Mouse (Mus musculus): ENCODE measurements at regions not wholly inside any gene's neighbourhood (a gene's known extent, or its start where the extent isn't known, plus 50 kb on each side); places are given as distances from the start of the nearest gene placed in this dataset.

- no peaks in the 10 kb centered on the region for H3K36me3 ChIP-seq (ENCODE audit: insufficient read depth, low read length)
- TF ChIP-seq NANOG (IDR thresholded peaks at IDR 0.05; ENCODE audit: borderline replicate concordance, low read length) (no peak), POU5F1 (IDR thresholded peaks at IDR 0.05; ENCODE audit: borderline replicate concordance, low read length) (no peak), CTCF (conservative IDR thresholded peaks at IDR 0.05; ENCODE audit: low read length) (no peak)
- H3K4me3 ChIP-seq (replicated peaks; ENCODE audit: low read length) = no peak overlapping the region
- H3K27me3 ChIP-seq (ENCODE audit: insufficient read depth, low read length) = no peaks in the 10 kb centered on the region
- peaks cover 2% of the 10 kb centered on the region; the same call in 1 of the 2 replicates for H3K9me3 ChIP-seq (ENCODE audit: low read length)
- no peaks in the 10 kb centered on the region for H3K4me1 ChIP-seq (replicated peaks; ENCODE audit: low read depth, low read length)
These were observed 880.2 kb upstream of the Celf2 start for GRCm38 (mm10) chr2:8389530-8389929.

GRCm38 (mm10) chr2:8380246-8380645 lies 870.9 kb upstream of the Celf2 start:
- no peak overlapping the region for H3K4me3 ChIP-seq (replicated peaks; ENCODE audit: low read length)
- peaks cover 29% of the 10 kb centered on the region for H3K9me3 ChIP-seq (ENCODE audit: low read length)
- no peaks in the 10 kb centered on the region for H3K27me3 ChIP-seq (ENCODE audit: insufficient read depth, low read length)
- no peak for TF ChIP-seq CTCF (conservative IDR thresholded peaks at IDR 0.05; ENCODE audit: low read length)
- no peak for TF ChIP-seq POU5F1 (IDR thresholded peaks at IDR 0.05; ENCODE audit: borderline replicate concordance, low read length)
- TF ChIP-seq NANOG (IDR thresholded peaks at IDR 0.05; ENCODE audit: borderline replicate concordance, low read length) = no peak
- H3K4me1 ChIP-seq (replicated peaks; ENCODE audit: low read depth, low read length) = no peaks in the 10 kb centered on the region
- no peaks in the 10 kb centered on the region for H3K36me3 ChIP-seq (ENCODE audit: insufficient read depth, low read length)

- Histone ChIP-seq H3K36me3 (ENCODE audit: insufficient read depth, low read length) (no peaks in the 10 kb centered on the region), H3K9me3 (ENCODE audit: low read length) (peaks cover 31% of the 10 kb centered on the region), H3K27me3 (ENCODE audit: insufficient read depth, low read length) (no peaks in the 10 kb centered on the region), H3K4me1 (replicated peaks; ENCODE audit: low read depth, low read length) (no peaks in the 10 kb centered on the region), H3K4me3 (replicated peaks; ENCODE audit: low read length) (no peak overlapping the region)
- TF ChIP-seq NANOG (IDR thresholded peaks at IDR 0.05; ENCODE audit: borderline replicate concordance, low read length) (no peak), CTCF (conservative IDR thresholded peaks at IDR 0.05; ENCODE audit: low read length) (no peak), POU5F1 (IDR thresholded peaks at IDR 0.05; ENCODE audit: borderline replicate concordance, low read length) (no peak)
These were observed 870.2 kb upstream of the Celf2 start for GRCm38 (mm10) chr2:8379590-8379989.

- Histone ChIP-seq H3K4me1 (replicated peaks; ENCODE audit: low read depth, low read length) (no peaks in the 10 kb centered on the region), H3K36me3 (ENCODE audit: insufficient read depth, low read length) (no peaks in the 10 kb centered on the region), H3K4me3 (replicated peaks; ENCODE audit: low read length) (no peak overlapping the region), H3K9me3 (ENCODE audit: low read length) (no peaks in the 10 kb centered on the region), H3K27me3 (ENCODE audit: insufficient read depth, low read length) (no peaks in the 10 kb centered on the region)
- TF ChIP-seq CTCF (conservative IDR thresholded peaks at IDR 0.05; ENCODE audit: low read length) (no peak), NANOG (IDR thresholded peaks at IDR 0.05; ENCODE audit: borderline replicate concordance, low read length) (no peak)
These were observed 838.5 kb upstream of the Celf2 start for GRCm38 (mm10) chr2:8347867-8348266.

- Histone ChIP-seq H3K4me3 (replicated peaks; ENCODE audit: low read length) (no peak overlapping the region), H3K27me3 (ENCODE audit: insufficient read depth, low read length) (no peaks in the 10 kb centered on the region), H3K4me1 (replicated peaks; ENCODE audit: low read depth, low read length) (no peaks in the 10 kb centered on the region), H3K9me3 (ENCODE audit: low read length) (no peaks in the 10 kb centered on the region), H3K36me3 (ENCODE audit: insufficient read depth, low read length) (no peaks in the 10 kb centered on the region)
- no peak for TF ChIP-seq POU5F1 (IDR thresholded peaks at IDR 0.05; ENCODE audit: borderline replicate concordance, low read length)
- TF ChIP-seq CTCF (conservative IDR thresholded peaks at IDR 0.05; ENCODE audit: low read length) = no peak
- no peak for TF ChIP-seq NANOG (IDR thresholded peaks at IDR 0.05; ENCODE audit: borderline replicate concordance, low read length)
These were observed 835.4 kb upstream of the Celf2 start for GRCm38 (mm10) chr2:8344748-8345147.

GRCm38 (mm10) chr2:8338271-8338670 lies 828.9 kb upstream of the Celf2 start:
- Histone ChIP-seq H3K36me3 (ENCODE audit: insufficient read depth, low read length) (no peaks in the 10 kb centered on the region), H3K4me3 (replicated peaks; ENCODE audit: low read length) (no peak overlapping the region), H3K4me1 (replicated peaks; ENCODE audit: low read depth, low read length) (no peaks in the 10 kb centered on the region), H3K9me3 (ENCODE audit: low read length) (no peaks in the 10 kb centered on the region), H3K27me3 (ENCODE audit: insufficient read depth, low read length) (no peaks in the 10 kb centered on the region)
- no peak for TF ChIP-seq POU5F1 (IDR thresholded peaks at IDR 0.05; ENCODE audit: borderline replicate concordance, low read length)
- TF ChIP-seq NANOG (IDR thresholded peaks at IDR 0.05; ENCODE audit: borderline replicate concordance, low read length) = no peak
- TF ChIP-seq CTCF (conservative IDR thresholded peaks at IDR 0.05; ENCODE audit: low read length) = no peak

GRCm38 (mm10) chr2:8296001-8296400 lies 786.6 kb upstream of the Celf2 start:
- no peak overlapping the region for H3K4me3 ChIP-seq (replicated peaks; ENCODE audit: low read length)
- no peaks in the 10 kb centered on the region for H3K27me3 ChIP-seq (ENCODE audit: insufficient read depth, low read length)
- no peaks in the 10 kb centered on the region for H3K4me1 ChIP-seq (replicated peaks; ENCODE audit: low read depth, low read length)
- H3K9me3 ChIP-seq (ENCODE audit: low read length) = no peaks in the 10 kb centered on the region
- no peak for TF ChIP-seq POU5F1 (IDR thresholded peaks at IDR 0.05; ENCODE audit: borderline replicate concordance, low read length)
- no peak for TF ChIP-seq NANOG (IDR thresholded peaks at IDR 0.05; ENCODE audit: borderline replicate concordance, low read length)
- no peak for TF ChIP-seq CTCF (conservative IDR thresholded peaks at IDR 0.05; ENCODE audit: low read length)
- no peaks in the 10 kb centered on the region for H3K36me3 ChIP-seq (ENCODE audit: insufficient read depth, low read length)

GRCm38 (mm10) chr2:8291357-8291756 lies 782.0 kb upstream of the Celf2 start:
- TF ChIP-seq NANOG (IDR thresholded peaks at IDR 0.05; ENCODE audit: borderline replicate concordance, low read length) (no peak), CTCF (conservative IDR thresholded peaks at IDR 0.05; ENCODE audit: low read length) (no peak), POU5F1 (IDR thresholded peaks at IDR 0.05; ENCODE audit: borderline replicate concordance, low read length) (no peak)

GRCm38 (mm10) chr2:8287403-8287802 lies 778.0 kb upstream of the Celf2 start:
- Histone ChIP-seq H3K4me1 (replicated peaks; ENCODE audit: low read depth, low read length) (no peaks in the 10 kb centered on the region), H3K27me3 (ENCODE audit: insufficient read depth, low read length) (no peaks in the 10 kb centered on the region), H3K9me3 (ENCODE audit: low read length) (no peaks in the 10 kb centered on the region), H3K36me3 (ENCODE audit: insufficient read depth, low read length) (no peaks in the 10 kb centered on the region), H3K4me3 (replicated peaks; ENCODE audit: low read length) (no peak overlapping the region)
- TF ChIP-seq NANOG (IDR thresholded peaks at IDR 0.05; ENCODE audit: borderline replicate concordance, low read length) = no peak
- TF ChIP-seq POU5F1 (IDR thresholded peaks at IDR 0.05; ENCODE audit: borderline replicate concordance, low read length) = no peak
- no peak for TF ChIP-seq CTCF (conservative IDR thresholded peaks at IDR 0.05; ENCODE audit: low read length)

More at GRCm38 (mm10) chr2:8291357-8291756, 782.0 kb upstream of the Celf2 start:
- Histone ChIP-seq H3K4me1 (replicated peaks; ENCODE audit: low read depth, low read length) (no peaks in the 10 kb centered on the region), H3K27me3 (ENCODE audit: insufficient read depth, low read length) (no peaks in the 10 kb centered on the region), H3K9me3 (ENCODE audit: low read length) (no peaks in the 10 kb centered on the region), H3K36me3 (ENCODE audit: insufficient read depth, low read length) (no peaks in the 10 kb centered on the region), H3K4me3 (replicated peaks; ENCODE audit: low read length) (no peak overlapping the region)
